Mouse (Mus musculus): Measurements from ENCODE around the gene Skint6.
"Not testable (repeated sequence)": the region's sequence is repeated elsewhere in the genome, so short reads cannot be mapped to it uniquely, and the experiment has no call there.

Skint6 gene

DNA sequence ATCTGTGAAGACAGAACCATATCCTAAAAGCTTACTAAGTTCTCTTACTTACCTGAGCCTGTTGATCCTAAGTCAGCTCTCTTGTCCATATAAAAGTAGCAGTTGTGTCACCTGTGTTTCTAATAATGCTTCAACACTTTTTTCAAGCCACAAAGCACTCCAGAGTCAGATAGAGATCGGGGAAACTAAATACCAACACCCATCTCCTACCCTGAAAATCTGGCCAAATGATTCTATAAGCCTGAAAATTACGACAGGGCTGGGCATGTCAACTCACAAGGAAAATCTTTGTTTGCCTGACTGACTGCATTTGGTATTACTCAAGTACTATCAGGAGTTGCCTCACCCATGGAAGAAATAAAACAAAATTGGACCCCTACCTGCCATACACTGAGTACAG, at the start of gene Skint6:
TSS of gene Skint6 (minus strand) at position 101 of the 400 bp plus-strand sequence.
- DNase-seq (ENCODE audit: low read depth in 1 of 2, low spot score in 2 of 2) = no peak

DNA sequence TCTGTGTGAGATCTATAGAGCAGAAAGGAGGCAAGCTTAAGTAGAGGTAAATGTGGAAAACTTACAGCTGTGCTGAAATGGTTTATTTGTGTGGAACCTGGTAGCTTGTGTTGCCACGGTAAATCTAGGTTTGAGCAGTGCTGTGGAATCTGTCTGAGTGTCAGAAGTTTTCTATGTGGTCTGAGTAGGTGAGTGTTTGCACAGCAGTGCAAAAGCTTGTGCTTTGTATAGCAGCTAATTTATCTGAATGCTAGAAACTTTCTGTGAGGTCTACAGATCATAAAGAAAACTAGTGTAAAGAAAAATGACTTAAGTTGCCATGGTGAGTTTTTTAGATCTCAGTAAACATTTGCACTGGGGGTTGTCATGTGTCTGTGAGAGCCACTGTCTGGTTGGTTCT, 34.1 kb upstream of the Skint6 start:
- DNase-seq (ENCODE audit: low read depth in 1 of 2, low spot score in 2 of 2) = no peak

DNA sequence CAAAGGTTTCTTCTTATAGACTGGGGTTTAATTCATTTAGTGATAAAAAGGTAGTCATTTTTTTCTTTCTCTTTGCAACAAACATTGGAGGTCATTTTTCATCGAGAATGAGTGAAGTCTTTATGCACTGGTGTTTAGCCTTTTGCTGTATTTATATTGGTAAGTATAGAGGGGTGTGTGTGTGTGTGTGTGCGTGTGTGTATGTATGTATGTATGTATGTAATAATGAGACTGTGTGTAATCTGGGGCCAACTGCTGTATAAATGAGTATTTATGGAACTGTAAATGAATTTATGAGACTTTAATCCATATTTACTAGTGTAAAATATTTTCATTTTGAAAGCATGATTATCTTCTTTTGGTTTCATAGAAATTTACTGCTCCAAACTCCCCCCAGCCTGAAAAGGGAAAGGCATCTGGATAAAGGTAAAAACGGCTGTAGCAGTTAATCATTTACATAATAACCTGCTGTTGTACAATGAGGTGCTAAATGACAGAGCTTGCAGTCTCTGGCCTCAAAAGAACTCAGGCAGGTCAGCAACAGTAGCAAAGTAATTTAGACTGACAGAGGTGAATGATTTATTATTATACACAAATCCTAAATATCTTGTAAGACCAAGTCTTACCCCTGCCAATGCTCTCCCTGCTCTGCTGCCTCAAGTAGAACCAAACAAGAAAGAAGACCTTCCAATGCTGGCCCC, 15.2 kb upstream of the Skint6 start:
- no peak for DNase-seq (ENCODE audit: low read depth in 1 of 2, low spot score in 2 of 2)

DNA sequence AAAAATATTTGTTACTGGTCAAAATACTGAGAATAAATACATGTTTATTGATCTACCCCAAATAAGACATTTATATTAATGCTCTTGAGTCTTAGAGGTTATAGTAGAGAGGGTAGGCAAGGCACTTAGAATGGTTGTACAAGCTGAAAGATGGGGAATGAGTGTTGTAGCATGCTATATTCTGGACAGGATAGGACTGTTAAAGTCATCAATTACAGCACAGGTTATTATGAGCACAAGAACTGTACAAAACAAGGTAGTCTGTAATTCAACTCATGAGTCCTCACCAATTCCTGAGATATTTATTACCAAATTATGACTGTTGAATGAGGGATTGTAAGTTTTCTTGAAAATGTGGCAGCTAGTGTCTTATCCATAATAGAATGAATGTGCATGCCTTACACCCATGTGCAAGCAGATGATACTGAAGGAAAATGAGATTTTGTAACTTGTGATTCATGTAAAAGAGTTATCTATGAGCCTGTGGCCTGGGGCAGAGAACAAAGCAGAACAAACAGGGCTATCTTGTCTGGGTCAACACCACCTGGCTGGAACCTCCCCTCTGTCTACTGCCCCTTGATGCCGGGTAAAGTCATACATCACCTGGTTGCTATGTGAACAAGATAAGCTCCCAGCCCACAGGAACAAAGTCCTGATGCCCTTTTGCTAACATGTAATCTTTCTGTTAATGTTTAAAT, 23.3 kb downstream of the Skint6 start:
- DNase-seq (ENCODE audit: low read depth in 1 of 2, low spot score in 2 of 2) = no peak

DNA sequence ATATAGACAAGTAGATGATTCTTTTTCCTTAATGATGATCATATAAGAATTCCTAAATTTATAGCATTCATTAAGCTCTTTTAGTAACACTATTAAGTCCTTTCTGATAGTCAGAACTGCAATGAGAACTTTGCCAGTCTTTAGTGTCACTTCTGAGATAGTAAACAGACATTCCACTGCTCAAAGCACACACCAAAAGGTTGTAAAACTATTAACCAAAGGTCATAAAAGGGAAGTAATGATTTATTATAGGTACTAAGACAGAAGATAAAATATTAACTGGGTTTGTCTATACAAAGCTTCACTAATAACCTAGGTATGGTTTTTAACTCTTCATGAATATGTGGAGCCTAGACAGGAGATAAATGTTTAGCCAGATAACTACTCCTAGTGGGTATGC, 41.0 kb downstream of the Skint6 start:
- DNase-seq (ENCODE audit: low read depth in 1 of 2, low spot score in 2 of 2) = no peak

DNA sequence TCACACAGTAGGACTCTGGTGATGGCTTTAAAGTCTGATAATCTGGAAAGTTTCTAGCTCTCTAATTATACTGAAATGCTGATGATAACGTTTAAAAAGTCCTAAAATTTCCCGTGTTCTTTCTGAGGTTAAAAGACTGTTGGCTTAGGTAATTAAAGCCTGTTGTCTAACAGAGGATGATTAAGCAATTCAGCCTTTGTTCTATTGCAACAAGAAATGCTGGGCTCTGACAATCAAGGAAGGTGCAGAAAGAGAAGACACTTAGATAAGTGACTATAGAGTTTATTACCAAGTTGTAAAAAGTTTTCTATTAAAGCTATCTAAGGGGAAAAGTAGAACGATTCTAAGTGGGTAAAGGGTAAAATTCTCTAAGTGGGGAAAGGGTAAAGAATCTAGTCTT, 219.2 kb downstream of the Skint6 start:
- no peak for DNase-seq (ENCODE audit: low read depth in 1 of 2, low spot score in 2 of 2)

DNA sequence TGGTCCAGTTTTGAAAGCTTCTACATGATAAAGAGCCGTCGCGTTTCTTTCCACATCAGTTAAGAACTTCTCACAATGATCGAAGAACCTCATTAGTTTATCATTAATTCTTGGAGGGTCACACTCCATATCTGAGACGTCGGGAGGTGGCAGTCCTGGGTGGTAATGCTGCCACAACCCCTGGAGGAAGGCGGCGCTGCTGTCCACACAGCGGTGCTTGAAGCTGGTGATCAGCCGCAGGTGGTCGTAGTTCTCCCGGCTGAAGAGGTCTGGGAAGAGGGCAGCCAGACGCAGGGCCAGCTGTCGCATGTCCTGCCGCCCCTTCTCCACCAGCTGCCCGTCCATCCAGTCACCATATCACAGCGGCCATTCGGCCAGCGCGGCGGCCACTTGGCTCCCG, 307.6 kb downstream of the Skint6 start:
- not testable (repeated sequence) for DNase-seq (ENCODE audit: low read depth in 1 of 2, low spot score in 2 of 2)

DNA sequence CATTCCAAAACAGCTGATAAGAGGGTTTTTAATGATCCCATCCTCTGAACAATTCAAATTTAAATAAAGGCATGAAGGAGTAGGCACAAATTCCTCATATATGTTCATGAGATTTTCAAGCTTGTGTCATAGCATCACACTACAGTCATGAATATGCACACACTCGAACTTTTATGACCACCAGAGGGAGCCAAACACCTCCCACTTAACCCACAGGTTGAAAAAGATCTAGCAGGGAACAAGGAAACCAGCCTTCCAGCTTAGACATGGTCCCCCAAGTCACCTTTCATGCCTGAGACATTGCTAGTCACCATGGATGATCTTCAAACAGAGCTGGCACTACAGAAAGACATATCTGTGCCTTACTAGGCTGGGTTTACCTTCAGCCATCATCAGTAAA, 496.1 kb downstream of the Skint6 start:
- DNase-seq (ENCODE audit: low read depth in 1 of 2, low spot score in 2 of 2) = no peak

DNA sequence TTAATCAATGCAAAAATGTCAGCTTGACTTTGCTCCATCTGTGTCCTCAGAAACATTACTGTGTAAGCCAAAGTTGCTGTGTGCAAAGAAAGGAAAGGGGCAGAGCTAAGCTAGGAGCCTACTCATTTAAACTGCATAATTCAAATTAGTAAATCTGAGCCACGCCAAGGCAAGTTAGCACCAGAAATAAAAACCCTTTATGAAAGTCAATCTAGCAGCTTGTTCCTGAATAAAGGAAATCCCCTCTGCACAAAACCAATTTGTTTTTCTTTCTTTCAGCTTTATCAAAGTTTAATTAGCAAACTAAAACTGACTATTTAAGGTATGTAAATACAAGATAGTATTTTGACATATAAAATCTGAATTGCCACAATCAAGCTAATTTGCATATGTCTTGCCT, 512.0 kb downstream of the Skint6 start, which contains the start of gene Skint10:
TSS of gene Skint10 (minus strand) at position 101 of the 400 bp plus-strand sequence.
- DNase-seq (ENCODE audit: low read depth in 1 of 2, low spot score in 2 of 2) = no peak
